Mouse (Mus musculus) liver, postnatal 0 days (tissue): ENCODE data around the gene Il12rb1.

Experiments used
- CTCF ChIP-seq: sonication (generic); IDR thresholded peaks from 2 replicates; pipeline ENCODE4 v1.5.1; 2016; ENCODE audit warnings: antibody characterized with exemption, low read depth
- EP300 ChIP-seq: IDR thresholded peaks from 2 replicates; pipeline ENCODE4 v1.6.1; 2016; ENCODE audit warnings: antibody characterized with exemption, low read depth, mild to moderate bottlenecking

DNA sequence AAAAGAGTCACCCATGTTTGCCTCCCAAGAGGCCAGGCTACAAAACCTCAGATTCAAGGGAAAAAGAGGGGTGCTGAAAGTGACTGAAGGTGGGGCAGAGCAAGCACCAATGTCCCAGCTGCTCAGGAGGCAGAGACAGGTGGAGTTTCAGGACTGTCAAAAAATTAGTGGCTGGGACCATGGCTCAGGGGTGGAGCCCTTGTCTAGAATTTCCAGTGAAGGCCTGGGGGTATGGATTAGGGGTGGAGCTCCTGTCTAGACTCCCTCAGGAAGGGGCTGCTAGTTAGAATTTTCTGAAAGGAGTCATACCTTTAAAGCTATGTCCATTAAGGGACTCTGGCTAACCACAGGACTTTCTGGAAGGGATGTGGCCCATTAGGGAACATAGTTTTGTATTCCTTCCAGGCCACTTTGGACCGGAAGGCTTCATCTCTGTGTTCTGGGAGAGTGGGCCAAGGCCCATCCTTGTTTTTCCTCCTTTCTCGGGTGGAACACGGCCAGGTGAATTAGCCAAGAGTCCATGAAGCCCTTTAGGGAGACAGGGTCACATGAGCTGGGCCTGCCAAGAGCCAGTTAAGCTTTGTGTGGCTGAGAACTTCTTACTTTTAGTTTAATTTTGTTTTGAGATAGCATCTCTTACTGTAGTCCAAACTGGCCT is 41.2 kb downstream of the Il12rb1 start:
- TF ChIP-seq CTCF: no peak
- no peak for TF ChIP-seq EP300
